Mouse (Mus musculus): ENCODE results near the gene Ppip5k2.
"Not testable (repeated sequence)": the region's sequence is repeated elsewhere in the genome, so short reads cannot be mapped to it uniquely, and the experiment has no call there.

Ppip5k2 gene

DNA sequence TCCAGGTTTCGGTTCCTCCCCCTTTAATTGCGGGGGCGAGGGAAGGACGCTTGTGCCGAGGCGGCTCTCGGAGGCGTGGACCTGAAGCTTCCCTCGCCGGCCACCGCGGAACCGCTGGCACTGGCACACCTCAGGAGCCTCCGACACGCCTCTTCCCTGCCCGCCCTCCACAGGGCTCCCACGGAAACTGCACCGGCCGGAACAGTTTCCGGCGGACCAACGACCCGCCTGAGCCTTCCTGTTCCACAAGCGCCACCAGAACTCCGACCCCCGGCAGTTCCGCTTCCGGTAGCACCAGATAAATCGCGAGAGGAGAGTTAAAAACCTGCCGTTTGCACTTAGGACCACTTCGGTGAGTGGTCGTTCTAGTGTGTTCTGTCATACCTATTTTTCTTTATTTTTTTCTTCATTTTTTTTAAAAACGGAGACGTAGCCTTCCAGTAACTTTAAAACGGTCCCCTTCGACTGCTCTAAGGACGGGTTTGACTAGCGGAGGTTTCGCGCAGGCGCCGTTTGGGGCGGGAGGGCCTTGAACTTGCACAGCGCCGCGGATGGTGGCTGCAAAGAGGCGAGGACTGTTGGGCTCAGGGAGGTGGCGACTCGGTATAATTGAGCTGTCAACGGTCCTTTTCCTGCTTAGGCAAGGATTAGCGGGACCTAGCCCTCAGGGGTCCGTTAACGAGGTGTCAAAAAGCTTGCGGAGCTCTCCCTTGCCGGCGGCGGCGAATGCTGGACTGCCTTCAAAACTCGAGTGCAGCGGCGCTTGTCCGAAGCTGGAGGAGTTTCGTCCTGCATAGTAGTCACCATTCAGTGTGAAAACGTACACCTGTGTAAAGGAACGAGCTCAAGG, at the start of gene Ppip5k2, which contains the start of gene Gin1:
Gene Ppip5k2, minus strand, starts transcription at position 508 of the 850 bp plus-strand sequence.
Gene Gin1, plus strand, starts transcription at position 269 of the 850 bp plus-strand sequence.
- DNase-seq (ENCODE audit: low spot score in 2 of 2) = peak; percentile 93 to 95

DNA sequence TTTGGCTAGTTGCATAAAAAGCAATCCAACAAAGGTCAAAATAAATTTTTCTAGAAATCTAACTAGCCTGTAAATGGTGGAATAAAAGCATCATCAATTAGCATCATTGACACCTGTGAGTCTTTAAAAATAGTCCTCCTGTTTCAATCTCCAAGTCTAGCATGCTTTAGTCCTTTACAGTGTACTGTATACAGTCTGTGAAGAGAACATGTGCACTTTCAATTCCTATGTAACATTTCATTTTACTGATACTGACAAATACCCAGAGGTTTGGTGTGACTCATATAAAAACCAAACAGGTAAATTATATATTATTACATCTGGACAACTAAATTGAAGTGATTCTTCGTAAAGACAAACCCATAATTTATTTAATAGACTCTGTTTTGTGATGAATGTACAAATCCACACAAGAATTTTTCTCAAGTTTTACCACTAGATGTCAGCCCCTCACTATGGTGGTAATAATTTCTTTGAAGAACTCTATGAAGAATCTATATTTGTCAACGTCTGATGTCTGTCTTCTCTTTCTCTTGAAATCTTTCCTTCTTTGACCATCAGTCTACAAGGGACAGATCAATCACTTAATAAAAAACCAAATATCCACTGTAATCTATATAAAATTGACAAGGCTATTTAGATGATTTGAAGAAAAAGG, 39.2 kb upstream of the Ppip5k2 start:
- DNase-seq (ENCODE audit: low spot score in 2 of 2) = no peak

DNA sequence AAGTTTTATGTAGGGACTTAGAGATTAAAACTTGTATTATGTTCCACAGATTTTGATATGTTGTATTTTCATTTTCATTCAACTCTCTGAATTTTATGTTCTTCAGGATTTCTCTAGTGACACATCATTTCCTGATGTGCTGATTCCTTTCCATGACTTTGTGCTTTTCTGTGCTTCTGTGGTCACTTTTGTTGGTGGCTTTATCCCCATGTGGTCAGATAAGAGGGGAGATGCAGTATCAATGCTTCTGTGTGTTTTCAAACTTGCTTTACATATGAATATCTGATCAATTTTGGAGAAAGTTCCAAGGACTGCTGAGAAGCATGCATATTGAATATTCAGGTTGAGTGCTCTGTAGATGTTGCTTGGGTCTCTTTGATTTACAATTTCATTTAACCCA, 34.3 kb upstream of the Ppip5k2 start:
- no peak for DNase-seq (ENCODE audit: low spot score in 2 of 2)

DNA sequence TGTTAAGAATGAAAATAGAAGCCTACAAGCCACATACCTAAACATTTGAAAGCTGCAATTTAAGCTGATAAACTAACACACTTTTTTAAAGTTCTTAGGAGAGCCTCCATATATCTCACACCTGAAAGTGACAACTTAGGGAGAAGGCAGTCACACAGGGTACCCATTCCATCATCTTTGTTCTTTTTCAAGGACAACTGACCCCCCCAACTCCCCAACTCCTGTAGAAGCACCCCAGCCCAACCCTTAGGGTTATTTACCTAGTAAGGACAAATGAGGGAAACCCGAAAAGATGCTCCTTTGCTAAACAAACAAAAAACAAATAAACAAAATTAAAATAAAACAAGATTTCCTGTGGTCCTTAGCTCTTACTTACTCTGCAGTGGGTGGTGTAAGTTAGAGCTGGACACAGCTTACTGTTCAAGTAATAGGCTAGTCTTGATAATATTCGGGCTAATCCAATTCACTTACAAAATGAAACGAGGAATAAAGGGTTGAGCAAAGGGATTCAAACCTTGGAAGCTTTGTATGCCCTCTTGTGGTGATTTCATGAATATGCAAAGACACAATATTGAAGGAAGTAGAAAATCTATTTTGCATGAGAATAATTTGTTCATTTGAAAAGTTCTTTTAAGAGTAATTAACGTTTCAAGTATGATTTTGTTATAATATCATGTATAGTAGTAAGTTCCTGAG, 32.1 kb upstream of the Ppip5k2 start:
- DNase-seq (ENCODE audit: low spot score in 2 of 2) = no peak

DNA sequence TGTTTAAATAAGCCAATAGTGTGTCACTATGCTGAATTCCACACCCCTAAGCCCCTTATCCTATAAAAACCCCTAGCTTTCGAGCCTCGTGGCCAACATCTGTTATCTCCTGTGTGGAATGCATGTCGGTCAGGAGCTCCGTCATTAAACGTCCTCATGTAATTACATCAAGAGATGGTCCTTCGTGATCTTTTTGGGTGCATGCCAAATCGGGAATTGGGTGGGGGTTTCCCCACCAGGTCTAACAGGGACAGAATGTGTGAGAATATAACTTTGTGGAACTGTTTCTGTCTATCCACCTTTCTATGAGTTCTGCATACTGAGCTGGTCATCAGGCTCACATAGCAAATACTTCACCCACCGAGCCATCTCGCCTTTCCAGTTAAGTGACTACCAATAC, 25.7 kb upstream of the Ppip5k2 start:
- no peak for DNase-seq (ENCODE audit: low spot score in 2 of 2)

DNA sequence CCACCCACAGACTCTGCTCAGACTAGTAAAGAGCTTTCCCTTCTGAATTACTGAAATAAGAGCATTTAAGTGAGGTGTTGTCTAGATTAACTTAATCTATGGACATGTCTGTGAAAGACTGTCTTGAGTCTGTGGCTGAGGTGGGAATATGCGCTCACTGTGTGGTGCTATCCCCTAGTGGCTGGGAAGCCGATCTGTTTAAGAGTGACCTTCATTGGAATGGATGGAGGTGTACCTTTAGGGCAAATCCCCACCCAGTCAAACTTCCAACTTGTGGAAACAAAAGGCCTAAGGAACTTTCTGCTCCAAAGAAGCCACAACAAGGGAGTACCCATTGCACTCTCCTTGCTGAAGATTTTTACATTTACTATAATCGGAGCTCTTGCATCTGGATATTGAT, 23.9 kb upstream of the Ppip5k2 start:
- no peak for DNase-seq (ENCODE audit: low spot score in 2 of 2)

DNA sequence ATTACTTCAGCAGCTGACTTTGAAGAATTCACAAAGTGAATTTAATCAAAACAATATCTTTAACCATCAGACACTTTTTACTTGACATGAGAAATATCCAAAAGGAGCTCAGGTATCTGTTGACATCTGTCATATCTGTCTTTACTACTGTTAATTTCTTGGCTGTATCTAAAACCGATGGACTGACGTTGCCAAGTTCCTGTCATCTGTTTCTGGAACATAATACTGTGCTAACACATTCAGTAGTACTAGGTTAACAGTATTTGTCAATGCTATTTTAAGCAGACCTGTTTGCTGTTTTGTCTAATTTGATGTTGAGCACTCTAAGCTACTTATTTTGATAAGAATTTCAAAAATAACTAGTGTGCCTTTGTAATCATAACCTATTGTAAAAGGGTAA, 18.3 kb upstream of the Ppip5k2 start:
- no peak for DNase-seq (ENCODE audit: low spot score in 2 of 2)

DNA sequence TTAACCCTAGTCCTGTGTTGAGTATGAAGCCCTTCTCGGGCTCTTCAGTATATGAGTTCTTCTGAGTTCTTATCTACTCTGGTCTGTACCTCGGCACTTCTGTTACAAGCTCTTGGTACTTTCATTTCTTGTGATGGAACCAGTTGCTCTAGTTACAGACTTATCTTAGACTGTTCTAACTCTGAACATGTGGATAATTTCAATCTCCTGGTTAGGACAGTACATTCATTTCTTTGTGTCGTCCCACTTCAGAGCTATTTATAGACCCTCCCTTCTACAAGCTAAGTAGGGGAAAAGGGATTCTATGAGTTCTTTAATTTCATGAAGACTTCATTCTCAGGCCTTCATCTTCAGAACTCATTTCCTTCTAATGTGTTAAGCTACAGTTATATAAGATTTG, 17.5 kb upstream of the Ppip5k2 start:
- no peak for DNase-seq (ENCODE audit: low spot score in 2 of 2)

DNA sequence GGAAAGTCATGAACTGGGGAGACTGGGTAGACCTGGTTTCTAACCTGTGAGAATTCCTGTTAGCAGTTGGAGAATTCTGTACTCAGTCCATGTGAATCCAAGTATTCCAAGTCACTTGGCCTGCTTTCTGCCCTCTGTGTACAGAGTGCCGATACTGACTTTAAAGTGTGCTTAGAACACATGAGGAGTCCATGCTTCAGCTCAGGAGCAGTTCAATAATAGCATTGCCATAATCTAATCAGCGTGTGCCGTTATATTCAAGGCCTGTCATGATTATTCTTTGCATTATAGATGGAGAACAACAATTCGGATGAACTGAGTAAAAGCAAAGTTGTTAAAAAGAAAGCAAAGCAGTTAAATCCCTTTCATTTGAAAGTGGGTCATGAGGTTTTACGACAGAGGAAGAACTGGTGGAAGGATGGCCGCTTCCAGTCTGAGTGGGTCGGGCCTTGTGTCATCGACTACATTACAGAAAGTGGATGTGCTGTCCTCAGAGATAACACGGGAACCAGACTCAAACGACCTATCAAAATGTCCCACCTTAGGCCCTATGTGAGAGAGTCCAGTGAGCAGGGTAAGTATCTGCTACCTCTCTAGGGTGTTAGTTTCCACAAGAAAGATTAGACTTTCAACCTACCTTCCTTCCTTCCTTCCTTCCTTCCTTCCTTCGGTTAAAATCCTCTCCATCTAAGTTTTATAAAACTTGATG, 15.6 kb upstream of the Ppip5k2 start:
- DNase-seq (ENCODE audit: low spot score in 2 of 2) = no peak

DNA sequence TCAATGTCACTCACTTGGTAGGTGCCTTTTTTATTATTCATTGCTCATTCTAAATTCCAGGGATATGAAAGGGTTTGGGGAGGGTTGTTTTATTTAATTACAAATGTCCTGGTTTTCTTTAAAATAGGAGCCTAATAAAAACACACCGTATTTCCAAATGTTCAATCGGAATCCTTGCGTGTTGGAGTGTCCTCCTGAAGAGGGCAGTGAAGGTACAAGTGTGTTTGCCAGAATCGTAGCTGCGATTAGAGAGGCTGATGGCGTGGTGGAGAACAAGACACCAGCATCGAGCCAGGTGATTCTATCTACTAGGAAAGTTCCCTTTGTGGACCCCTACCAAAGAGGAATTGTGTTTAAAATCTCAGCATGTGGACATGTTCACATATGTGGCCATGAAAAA, 14.7 kb upstream of the Ppip5k2 start:
- DNase-seq (ENCODE audit: low spot score in 2 of 2) = no peak

DNA sequence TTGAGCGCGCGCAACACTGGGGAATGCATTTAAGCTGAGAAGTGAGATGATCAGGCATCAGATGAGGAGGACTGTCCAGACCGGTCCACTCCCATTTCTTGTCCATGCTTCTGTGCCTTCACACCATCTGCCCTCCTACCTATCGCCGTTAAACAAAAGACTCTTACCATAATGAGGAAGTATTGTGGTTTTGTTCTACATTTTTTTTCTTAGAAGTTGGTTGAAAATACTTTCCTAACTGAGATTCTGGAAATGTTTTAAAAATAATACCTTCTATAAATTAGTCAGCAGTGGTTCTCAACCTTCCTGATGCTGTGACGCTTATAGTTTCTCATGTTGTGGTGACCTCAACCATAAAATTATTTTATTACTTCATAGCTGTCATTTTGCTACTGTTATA, 11.5 kb upstream of the Ppip5k2 start:
- no peak for DNase-seq (ENCODE audit: low spot score in 2 of 2)

DNA sequence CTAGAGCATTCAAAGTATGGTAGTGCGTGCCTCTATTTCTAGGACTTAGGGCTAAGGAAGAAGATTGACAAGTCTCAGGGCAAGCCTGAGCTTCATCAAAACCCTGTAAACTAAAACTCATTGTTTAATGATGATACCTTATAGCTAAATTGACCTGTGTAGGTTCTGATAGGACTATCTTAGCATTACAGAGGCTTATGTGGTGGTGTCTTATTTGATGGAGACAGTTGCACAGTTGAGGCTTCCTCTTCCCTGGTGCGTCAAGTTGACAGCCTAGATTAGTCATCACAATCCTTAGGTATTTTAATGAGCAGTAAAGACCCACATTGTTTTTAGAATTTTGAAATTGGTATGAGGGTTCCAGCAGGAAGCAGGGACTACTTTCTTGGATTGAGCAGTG, 3.8 kb upstream of the Ppip5k2 start:
- DNase-seq (ENCODE audit: low spot score in 2 of 2) = no peak

DNA sequence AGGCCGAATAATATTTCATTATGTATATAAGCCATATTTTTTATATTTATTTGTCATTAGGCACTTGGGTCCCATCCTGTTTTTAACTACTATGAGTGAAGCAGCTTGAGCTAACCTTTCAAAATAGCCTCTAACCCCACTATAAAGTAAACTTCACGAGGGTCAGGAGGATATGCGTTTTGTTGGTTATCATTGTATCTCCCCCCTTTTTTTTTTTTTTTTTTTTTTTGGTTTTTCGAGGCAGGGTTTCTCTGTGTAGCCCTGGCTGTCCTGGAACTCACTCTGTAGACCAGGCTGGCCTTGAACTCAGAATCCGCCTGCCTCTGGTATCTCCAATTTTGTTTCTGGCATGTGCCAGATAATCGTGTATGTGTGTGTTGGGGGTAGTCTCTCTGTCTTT, 3.2 kb upstream of the Ppip5k2 start:
- no peak for DNase-seq (ENCODE audit: low spot score in 2 of 2)

DNA sequence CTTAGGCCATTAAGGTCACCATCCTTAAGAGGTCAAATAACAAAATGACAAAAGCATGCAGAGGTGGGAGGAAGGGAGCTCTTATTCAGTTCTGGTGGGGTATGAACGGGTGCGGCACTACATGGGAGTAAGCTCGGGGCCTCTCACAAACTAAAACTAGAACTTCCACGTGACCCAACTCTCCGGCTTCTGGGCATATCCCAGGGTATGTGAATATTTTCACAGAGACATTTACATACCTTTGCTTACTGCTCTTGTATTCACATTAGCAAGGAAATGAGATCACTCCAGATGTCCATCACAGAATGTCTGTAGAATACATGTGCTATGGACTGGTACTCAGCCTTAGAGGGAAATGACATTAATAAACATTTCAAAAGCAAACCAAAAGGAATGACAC, 1.5 kb upstream of the Ppip5k2 start:
- no peak for DNase-seq (ENCODE audit: low spot score in 2 of 2)

DNA sequence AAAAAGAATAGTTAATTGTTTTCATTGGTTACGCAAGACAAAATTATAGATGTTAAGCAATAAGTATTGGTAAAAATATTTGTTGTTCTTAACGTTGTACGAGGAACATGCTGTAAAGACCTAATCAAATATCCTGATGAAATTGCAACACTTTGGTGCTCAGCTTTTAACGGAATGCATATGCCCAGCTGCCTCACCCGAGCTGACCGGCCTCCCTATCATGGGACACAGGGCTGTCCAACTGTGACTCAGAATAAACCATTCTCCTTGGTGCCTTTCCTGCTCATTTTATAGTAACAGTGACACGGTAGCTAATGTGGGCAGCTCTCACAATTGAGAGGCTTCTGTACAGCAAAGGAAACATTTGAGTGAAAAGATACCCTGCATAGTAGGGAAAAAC, 907 bp upstream of the Ppip5k2 start:
- DNase-seq (ENCODE audit: low spot score in 2 of 2) = no peak

DNA sequence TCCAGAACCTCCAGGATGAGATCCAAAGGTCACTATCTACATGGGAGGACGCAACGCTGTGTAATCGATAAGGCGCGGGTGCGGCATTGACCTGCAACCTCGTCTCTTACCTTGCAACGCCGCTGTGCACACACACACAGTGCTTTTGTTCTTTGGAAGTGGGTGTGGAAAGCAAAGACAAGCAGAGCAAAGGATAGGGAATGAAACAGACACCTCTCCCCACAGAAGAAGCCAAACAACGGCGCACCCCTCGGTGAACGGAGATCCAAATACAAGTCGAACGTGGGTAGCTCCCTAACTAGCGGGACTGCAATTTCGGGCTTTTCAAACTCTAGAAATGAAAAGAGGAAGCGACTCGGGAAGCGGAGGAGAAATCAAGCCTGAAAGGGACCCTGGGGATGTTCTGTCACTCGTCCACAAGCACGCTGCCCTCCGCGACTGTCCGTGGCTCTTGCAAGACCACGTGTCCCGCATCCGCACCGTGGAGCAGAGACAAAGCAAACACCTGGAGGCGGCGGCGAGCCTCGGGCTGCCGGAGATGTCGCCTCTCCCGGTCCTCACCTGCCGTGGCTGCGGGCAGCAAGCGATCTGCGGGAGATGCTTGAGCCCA, 812 bp downstream of the Ppip5k2 start:
- peak in 1 of 2 experiments; percentile 2 for DNase-seq (ENCODE audit: low spot score in 2 of 2)

DNA sequence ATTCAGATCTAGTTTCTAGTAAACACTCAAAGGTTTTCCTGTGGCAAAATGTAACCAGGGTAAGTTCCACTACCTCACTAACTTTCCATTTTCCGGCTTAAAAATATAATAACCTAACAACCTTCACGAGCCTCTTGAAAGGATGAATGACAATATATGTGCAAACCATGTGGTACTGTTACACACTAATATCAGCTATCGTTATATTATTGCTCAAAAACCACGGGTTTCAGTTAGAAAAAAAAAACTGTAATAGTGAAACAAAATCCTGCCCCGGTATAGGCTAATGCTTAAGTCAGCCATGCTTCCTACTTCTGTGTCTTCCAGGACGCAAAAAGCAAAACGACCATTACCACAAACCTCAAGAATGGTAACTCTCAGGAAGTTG, 1.3 kb downstream of the Ppip5k2 start:
- no peak for DNase-seq (ENCODE audit: low spot score in 2 of 2)

DNA sequence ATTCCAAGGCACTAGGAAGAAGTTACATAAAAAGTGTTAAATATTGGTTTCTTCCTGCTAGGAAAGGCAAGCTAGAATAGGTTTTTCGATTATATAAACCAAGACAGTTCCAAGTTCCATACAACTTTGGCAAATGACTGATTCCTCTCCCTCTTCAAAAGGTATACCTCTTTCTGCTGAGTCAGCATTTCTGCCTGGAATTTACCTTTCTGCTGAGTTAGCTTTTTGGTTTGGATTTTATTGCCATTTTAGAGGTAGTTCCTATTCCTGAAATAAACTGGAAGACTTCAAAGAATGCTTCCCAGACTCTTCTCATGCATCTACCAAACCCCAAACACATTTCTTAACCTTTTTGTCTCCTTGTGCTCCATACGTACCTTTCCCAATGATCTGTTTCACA, 2.1 kb downstream of the Ppip5k2 start:
- DNase-seq (ENCODE audit: low spot score in 2 of 2) = no peak

DNA sequence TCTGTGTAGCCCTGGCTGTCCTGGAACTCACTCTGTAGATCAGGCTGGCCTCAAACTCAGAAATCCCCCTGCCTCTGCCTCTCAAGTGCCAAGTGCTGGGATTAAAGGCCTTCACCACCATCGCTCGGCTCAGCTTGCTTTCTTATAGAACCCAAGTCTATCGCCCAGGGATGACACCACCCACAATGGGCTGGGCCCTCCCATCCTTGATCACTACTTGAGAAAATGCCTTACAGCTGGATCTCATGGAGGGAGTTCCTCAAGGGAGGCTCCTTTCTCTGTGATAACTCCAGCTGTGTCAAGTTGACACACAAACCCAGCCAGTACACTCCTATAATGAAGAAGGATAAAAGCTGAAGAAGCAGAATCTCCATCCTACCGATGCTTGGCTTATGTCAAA, 4.5 kb downstream of the Ppip5k2 start:
- DNase-seq (ENCODE audit: low spot score in 2 of 2) = not testable (repeated sequence)

DNA sequence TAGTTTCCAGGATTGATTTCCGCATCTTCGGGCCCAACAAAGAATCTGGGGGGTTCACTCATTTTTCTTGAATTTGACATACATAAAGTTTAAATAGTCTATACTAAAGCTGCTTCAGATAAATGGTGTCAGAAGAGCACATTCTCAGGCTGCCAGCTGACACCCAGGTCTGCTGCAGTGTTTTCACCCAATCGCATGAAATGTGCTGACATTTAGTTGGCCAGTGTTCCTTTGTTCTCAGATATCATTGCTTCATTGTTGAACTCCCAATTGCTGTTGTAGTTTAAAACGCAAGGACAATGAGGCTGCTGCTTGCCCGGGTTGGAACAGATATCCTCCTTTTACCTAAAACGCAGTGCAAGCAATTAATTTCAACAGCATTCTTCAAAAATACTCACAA, 8.7 kb downstream of the Ppip5k2 start:
- DNase-seq (ENCODE audit: low spot score in 2 of 2) = no peak

DNA sequence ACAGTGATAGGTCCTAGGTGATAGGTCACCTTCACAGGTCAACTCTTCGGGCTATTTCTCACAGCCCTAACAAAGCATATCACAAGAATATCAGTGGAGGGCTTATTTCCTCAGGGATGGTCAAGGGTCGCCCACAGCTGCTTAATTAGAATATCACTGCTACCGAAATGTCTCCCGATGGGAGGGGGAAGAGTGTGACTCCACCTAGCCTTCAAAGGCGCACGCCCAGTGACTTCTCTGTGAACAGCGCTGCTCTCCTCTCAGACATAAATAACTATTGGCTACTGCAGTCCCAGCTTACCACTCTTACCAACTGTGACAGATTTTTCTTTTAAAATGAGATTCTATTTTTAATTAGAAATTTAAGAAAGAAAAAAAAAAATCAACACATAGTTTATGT, 9.6 kb downstream of the Ppip5k2 start:
- no peak for DNase-seq (ENCODE audit: low spot score in 2 of 2)

DNA sequence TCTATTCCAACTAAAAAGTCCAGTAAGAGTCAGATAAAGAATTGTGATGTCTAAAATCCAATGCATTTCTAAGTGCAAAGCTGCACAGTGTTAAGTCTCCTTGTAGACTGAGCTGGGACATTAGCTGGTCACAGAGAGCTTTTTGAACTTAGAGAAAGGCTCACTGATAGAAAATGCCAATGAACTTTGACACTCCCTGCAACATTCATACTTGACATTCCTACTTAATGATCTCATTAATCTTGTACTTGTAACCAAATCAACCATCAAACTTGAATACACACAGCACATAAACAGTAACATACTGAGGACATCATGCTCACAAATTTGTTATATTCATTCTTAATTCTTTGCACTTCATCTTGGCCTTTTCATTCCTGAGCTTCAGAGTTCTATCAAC, 10.4 kb downstream of the Ppip5k2 start:
- DNase-seq (ENCODE audit: low spot score in 2 of 2) = no peak
